Mouse (Mus musculus): Measurements from ENCODE around the gene Rabgap1l. TPM values are rescaled to one million over a fixed set of nuclear protein-coding genes. Genes with fewer than 3 reads are reported as not detected.

Rabgap1l gene
- polyA plus RNA-seq, 1 experiment: 40.7 TPM

DNA sequence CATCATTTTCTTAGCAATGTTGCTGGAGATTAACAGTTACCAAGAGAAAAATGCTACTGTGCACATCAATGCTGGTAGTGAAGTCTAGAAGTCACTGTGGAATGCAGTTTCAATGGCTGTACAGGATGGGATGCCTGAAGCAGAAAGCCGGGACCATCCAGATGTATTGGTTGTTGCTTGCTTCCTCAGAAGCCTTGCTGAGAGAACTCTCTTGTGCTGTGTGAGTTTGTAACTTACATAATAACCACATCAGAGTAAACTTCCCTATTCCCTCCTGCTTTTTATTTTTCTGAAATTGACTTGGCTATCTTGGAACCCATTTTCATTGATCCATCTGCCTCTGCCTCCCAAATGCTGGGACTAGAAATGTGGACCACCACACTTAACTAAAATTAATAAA lies 383.9 kb downstream of the Rabgap1l start:
- TF ChIP-seq POLR2A (IDR thresholded peaks at IDR 0.05; ENCODE audit: borderline replicate concordance, extremely low read depth, insufficient read depth, insufficient read length, poor library complexity, severe bottlenecking): no peak
- TF ChIP-seq CTCF (IDR thresholded peaks at IDR 0.05; ENCODE audit: borderline replicate concordance, extremely low read depth, insufficient read depth, insufficient read length): no peak
- DNase-seq (ENCODE audit: low read depth): no peak

DNA sequence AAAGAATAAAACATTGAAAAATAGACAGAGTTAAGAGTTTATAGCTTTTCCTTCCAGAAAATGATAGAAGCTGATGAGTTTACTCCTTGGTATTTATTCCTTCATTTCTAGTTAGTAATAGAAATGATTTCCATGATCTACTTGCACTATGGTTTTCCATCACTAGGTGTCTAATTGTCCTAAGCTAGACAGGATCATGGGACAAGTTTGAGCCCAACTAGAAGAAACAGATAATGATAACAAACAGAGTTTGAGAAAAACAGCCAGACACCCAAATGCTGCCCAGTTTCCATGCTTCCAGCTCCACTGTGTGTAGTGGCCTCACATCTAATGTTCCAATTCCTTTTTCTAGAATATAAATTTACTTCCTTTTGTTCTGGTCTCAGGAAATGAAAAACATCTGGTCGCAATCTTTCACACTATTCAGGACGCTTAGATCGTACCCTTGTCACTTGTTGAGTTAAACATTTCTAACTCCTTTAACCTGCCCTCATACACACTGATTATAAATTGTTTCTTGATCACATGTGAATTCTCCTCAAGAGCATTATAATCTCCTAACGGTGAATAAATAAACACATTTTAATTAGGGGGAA lies 384.6 kb downstream of the Rabgap1l start:
- no peak for DNase-seq (ENCODE audit: low read depth)
- no peak for TF ChIP-seq CTCF (IDR thresholded peaks at IDR 0.05; ENCODE audit: borderline replicate concordance, extremely low read depth, insufficient read depth, insufficient read length)
- no peak for TF ChIP-seq POLR2A (IDR thresholded peaks at IDR 0.05; ENCODE audit: borderline replicate concordance, extremely low read depth, insufficient read depth, insufficient read length, poor library complexity, severe bottlenecking)

DNA sequence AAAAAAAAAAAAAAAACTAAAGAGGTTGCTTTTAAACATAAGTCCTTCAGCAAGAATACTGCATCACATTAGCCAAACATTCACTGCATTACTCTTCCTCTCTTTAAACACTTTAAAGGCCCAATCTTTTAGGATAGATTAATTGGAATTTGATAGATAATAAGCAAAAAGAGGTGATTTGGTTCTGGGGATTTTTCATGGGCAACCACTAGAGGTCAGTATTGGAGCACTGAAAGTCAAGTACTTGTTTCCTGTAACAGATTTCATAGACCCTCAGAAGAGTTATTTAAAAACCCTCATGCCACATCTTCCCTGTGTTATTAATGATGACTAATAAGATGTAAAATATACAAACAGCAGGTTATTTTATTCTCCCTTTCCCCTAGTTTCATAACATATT lies 393.6 kb downstream of the Rabgap1l start:
- peak; percentile 85 for DNase-seq (ENCODE audit: low read depth)
- TF ChIP-seq POLR2A (IDR thresholded peaks at IDR 0.05; ENCODE audit: borderline replicate concordance, extremely low read depth, insufficient read depth, insufficient read length, poor library complexity, severe bottlenecking) (no peak), CTCF (IDR thresholded peaks at IDR 0.05; ENCODE audit: borderline replicate concordance, extremely low read depth, insufficient read depth, insufficient read length) (0 out of 2 replicates have a peak, but pooled peaks have one; percentile 20)

DNA sequence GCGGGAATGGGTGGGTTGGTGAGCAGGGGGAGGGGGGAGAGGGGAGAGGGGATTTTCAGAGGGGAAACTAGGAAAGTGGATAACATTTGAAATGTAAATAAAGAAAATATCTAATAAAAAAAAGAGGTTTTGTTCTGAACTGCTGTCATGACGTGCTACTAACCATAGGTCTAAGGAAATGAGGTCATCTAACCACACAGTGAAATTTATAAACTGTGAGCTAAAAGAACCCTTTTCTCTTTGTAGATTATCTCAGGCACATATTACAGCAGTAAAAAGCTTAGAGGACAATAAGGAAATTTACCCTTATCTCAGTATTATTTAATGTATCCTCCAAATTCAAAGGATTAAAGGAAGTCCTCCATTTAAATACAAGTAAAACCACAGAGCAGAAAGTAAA lies 396.0 kb downstream of the Rabgap1l start:
- no peak for TF ChIP-seq CTCF (IDR thresholded peaks at IDR 0.05; ENCODE audit: borderline replicate concordance, extremely low read depth, insufficient read depth, insufficient read length)
- no peak for TF ChIP-seq POLR2A (IDR thresholded peaks at IDR 0.05; ENCODE audit: borderline replicate concordance, extremely low read depth, insufficient read depth, insufficient read length, poor library complexity, severe bottlenecking)
- no peak for DNase-seq (ENCODE audit: low read depth)

DNA sequence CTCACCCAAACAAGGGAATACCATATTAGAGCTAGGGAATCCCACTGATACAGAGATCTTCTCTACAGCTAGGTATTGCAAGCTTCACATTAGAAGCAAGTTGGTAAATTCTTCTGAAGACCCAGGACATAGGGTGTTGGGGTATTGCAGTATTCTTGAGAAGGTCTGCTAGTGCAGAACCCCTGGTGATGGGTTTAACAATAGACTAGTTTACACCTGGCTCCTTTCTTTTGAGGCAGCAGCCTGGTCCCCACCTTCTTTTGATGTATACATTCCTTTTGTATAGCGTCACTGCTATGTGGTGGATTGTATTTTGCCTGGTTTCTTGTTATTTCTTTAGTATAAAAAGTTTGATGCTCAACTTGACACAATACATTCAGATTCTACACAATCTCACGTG lies 405.6 kb downstream of the Rabgap1l start:
- DNase-seq (ENCODE audit: low read depth): no peak
- TF ChIP-seq CTCF (IDR thresholded peaks at IDR 0.05; ENCODE audit: borderline replicate concordance, extremely low read depth, insufficient read depth, insufficient read length) (no peak), POLR2A (IDR thresholded peaks at IDR 0.05; ENCODE audit: borderline replicate concordance, extremely low read depth, insufficient read depth, insufficient read length, poor library complexity, severe bottlenecking) (no peak)

DNA sequence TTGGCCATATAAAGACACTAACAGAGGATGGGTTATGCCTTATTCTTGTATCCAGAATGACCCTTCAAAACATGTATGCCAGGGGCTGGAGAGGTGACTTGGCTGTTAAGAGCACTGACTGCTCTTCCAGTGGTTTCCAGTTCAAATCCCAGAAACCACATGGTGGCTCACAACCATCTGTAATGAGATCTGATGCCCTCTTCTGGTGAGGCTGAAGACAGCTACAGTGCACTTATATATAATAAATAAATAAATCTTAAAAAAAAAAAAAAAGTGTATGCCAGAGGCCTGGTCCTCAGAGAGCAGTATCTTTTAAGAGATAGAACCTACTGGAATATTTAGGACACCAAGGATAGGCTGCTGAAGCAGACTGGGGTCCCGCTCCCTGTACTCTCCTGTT lies 414.6 kb downstream of the Rabgap1l start:
- peak; percentile 8; the same call in 1 of the 2 replicates for TF ChIP-seq CTCF (IDR thresholded peaks at IDR 0.05; ENCODE audit: borderline replicate concordance, extremely low read depth, insufficient read depth, insufficient read length)
- TF ChIP-seq POLR2A (IDR thresholded peaks at IDR 0.05; ENCODE audit: borderline replicate concordance, extremely low read depth, insufficient read depth, insufficient read length, poor library complexity, severe bottlenecking): no peak
- no peak for DNase-seq (ENCODE audit: low read depth)

DNA sequence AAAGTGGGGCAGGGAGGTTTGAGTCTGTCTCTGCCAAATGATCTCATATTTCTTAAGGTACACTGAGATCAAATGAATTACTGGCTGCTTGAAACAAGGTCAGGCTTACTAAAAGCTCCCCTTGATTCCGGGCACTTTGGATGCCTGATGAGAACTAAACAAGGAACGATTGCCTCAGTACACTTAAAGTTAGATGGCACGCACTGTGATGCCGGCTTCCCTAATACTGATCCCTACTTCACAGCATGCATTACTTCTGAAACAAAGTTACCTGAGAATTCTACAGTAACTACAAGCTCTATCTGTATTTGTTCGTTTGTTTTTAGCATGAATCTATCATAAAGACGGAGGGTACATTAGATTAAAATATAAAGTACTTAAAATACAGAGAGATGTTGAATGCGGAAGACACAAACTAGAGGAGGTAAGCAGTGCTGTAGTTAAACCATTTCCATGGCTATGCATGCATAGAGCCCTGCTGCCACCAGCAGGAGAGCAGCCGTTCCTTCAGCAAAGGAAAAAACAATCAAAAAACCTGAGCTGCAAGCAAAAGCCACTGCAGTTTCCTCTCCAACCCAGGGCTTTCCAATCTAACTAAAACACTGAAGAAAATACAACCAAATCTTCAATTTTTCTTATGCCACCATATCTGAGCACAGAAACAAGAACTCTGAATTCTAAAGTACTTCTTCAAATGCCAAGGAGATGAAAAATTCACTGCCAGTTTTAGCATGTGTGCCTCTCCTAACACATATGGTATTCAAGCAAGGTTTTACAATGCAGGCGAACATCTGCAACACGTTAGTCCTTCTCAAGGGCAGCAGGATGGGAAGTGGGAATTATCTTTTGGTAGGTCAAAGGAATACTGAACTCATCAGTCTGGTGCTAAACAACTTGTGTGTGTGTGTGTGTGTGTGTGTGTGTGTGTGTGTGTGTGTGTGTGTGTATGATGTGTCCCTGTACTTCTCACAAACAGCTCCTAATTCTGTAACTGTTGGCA lies 415.4 kb downstream of the Rabgap1l start:
- TF ChIP-seq POLR2A (IDR thresholded peaks at IDR 0.05; ENCODE audit: borderline replicate concordance, extremely low read depth, insufficient read depth, insufficient read length, poor library complexity, severe bottlenecking): no peak
- TF ChIP-seq CTCF (IDR thresholded peaks at IDR 0.05; ENCODE audit: borderline replicate concordance, extremely low read depth, insufficient read depth, insufficient read length): peak; percentile 75; the same call in 1 of the 2 replicates
- peak; percentile 82 for DNase-seq (ENCODE audit: low read depth)

DNA sequence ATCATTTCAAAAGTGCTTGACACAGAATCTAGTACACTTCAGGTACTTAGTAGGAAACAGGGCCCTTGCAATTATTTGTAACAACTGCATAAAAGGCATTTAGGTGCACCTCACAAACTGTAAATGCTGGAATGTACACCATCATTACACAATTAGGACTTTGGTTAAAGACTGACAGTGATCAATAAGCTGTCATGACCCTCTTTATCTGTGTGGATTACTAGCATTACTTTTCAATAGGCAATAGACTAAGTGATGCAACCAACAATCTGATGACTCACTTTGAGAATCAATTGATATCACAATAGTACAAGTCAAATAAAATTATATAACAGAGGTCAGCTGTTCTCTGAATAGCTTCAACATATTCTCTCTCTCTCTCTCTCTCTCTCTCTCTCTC lies 418.5 kb downstream of the Rabgap1l start:
- DNase-seq (ENCODE audit: low read depth): no peak
- TF ChIP-seq POLR2A (IDR thresholded peaks at IDR 0.05; ENCODE audit: borderline replicate concordance, extremely low read depth, insufficient read depth, insufficient read length, poor library complexity, severe bottlenecking) (no peak), CTCF (IDR thresholded peaks at IDR 0.05; ENCODE audit: borderline replicate concordance, extremely low read depth, insufficient read depth, insufficient read length) (no peak)

DNA sequence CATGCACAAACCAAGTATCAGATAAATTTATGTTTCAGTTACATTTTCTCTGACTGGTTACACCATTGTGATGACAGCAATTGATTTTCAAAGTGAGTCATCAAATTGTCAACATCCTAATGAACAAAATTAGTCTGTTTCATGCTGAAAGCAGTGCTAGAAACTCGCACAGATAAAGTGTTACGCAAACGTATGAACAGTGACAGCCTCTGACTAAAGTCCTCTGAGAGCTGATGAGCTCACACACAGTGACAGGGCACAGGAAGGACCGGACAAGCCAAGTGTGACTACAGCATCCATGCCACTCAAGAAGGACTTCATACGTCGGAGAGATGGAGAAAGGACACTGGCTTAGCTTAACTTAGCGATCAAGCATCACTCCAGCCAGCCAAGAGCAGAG lies 419.7 kb downstream of the Rabgap1l start:
- no peak for DNase-seq (ENCODE audit: low read depth)
- no peak for TF ChIP-seq POLR2A (IDR thresholded peaks at IDR 0.05; ENCODE audit: borderline replicate concordance, extremely low read depth, insufficient read depth, insufficient read length, poor library complexity, severe bottlenecking)
- no peak for TF ChIP-seq CTCF (IDR thresholded peaks at IDR 0.05; ENCODE audit: borderline replicate concordance, extremely low read depth, insufficient read depth, insufficient read length)

DNA sequence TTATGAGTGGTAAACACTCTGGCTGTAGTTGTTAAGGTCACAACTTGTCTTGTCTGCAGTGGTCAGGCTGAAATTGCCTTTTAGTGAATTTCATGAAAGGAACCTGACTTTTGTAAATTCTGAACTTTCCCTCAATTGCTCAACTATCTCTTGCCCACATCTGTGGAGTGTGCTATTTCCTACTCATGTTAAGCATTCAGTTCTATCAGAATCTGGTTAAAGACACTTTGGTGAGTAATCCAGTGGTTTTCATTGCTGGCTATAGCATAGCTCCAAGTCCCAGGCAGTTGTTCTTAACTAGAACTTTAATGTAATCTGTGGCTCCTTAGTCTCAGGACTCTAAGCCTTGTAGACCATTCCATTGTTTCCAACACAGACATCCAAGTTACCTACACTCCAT lies 421.3 kb downstream of the Rabgap1l start:
- no peak for DNase-seq (ENCODE audit: low read depth)
- TF ChIP-seq CTCF (IDR thresholded peaks at IDR 0.05; ENCODE audit: borderline replicate concordance, extremely low read depth, insufficient read depth, insufficient read length) (no peak), POLR2A (IDR thresholded peaks at IDR 0.05; ENCODE audit: borderline replicate concordance, extremely low read depth, insufficient read depth, insufficient read length, poor library complexity, severe bottlenecking) (no peak)

DNA sequence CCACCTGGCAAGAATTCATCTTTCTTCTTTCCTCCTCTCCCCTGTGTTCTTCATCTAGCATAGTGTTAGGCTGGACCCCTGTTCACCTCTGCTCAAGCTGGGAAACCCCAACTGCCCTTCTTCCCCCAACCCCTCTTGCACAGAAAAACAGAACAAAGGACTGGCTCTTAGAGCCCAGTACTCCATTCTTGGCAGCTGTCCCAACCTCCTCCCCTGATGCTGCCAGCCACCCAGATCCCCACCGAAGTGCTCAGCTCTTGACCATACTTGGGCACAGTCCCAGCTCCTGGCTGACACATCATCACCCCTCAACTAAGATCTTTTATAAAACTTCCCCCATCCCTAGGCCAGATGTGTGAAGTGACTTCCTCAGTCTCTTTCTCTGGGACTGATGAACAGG lies 422.5 kb downstream of the Rabgap1l start:
- TF ChIP-seq POLR2A (IDR thresholded peaks at IDR 0.05; ENCODE audit: borderline replicate concordance, extremely low read depth, insufficient read depth, insufficient read length, poor library complexity, severe bottlenecking) (no peak), CTCF (IDR thresholded peaks at IDR 0.05; ENCODE audit: borderline replicate concordance, extremely low read depth, insufficient read depth, insufficient read length) (no peak)
- DNase-seq (ENCODE audit: low read depth): peak; percentile 80

All from brain, embryonic 14.5 days (tissue).